Mouse (Mus musculus): ENCODE measurements around the gene Ppia. TPM values are rescaled to one million over a fixed set of nuclear protein-coding genes. Genes with fewer than 3 reads are reported as not detected.
"Not testable (repeated sequence)": the region's sequence is repeated elsewhere in the genome, so short reads cannot be mapped to it uniquely, and the experiment has no call there.

Gene Ppia
- polyA plus RNA-seq, 2 experiments from 2014 or later: 2,979 to 3,385 TPM

GRCm38 (mm10) chr11:6443102-6443501 is 27.9 kb downstream of the Ppia start:
- no peak for ATAC-seq

GRCm38 (mm10) chr11:6443727-6444076 is 28.5 kb downstream of the Ppia start:
- no peak for ATAC-seq

GRCm38 (mm10) chr11:6444077-6444853 is 29.0 kb downstream of the Ppia start, which contains the start of gene H2afv:
H2afv (minus strand) TSS chr11:6444443.
- peak; percentile 96 for ATAC-seq

- ATAC-seq: no peak
Measured at GRCm38 (mm10) chr11:6445441-6445840, 30.2 kb downstream of the Ppia start.

GRCm38 (mm10) chr11:6445951-6446350 is 30.7 kb downstream of the Ppia start:
- ATAC-seq: no peak

GRCm38 (mm10) chr11:6447493-6447892 is 32.2 kb downstream of the Ppia start:
- ATAC-seq: no peak

GRCm38 (mm10) chr11:6448155-6448554 is 32.9 kb downstream of the Ppia start:
- not testable (repeated sequence) for ATAC-seq

GRCm38 (mm10) chr11:6456083-6456482 is 40.8 kb downstream of the Ppia start:
- ATAC-seq: no peak

GRCm38 (mm10) chr11:6463159-6463837 is 48.1 kb downstream of the Ppia start:
- ATAC-seq: no peak

- peak; percentile 84 for ATAC-seq
Measured at GRCm38 (mm10) chr11:6465122-6465521, 49.9 kb downstream of the Ppia start.

- no peak for ATAC-seq
Measured at GRCm38 (mm10) chr11:6468541-6468940, 53.3 kb downstream of the Ppia start.

Other genes starting within 250 kb of the Ppia start
- not detected for gene A730071L15Rik, start 215.4 kb upstream of the Ppia start, polyA plus RNA-seq (2017; shearing (Covaris generic))
- 10 to 100 TPM; 28.9 to 32.6 TPM for gene Nudcd3, start 215.0 kb upstream of the Ppia start, polyA plus RNA-seq (2017; shearing (Covaris generic))
- gene Npc1l1, start 185.3 kb upstream of the Ppia start, polyA plus RNA-seq (2017; shearing (Covaris generic)): not detected
- gene Ddx56, start 147.7 kb upstream of the Ppia start, polyA plus RNA-seq (2017; shearing (Covaris generic)): 10 to 100 TPM; 81.0 to 91.5 TPM
- 10 to 100 TPM; 67.7 to 68.5 TPM for gene Tmed4, start 140.6 kb upstream of the Ppia start, polyA plus RNA-seq (2017; shearing (Covaris generic))
- gene Ogdh, start 123.8 kb upstream of the Ppia start, polyA plus RNA-seq (2017; shearing (Covaris generic)): 100 to 1,000 TPM; 121 to 141 TPM
- 10 to 100 TPM; 42.3 to 51.7 TPM for gene Zmiz2, start 26.4 kb upstream of the Ppia start, polyA plus RNA-seq (2017; shearing (Covaris generic))
- gene H2afv, start 29.0 kb downstream of the Ppia start, polyA plus RNA-seq (2017; shearing (Covaris generic)): 100 to 1,000 TPM; 207 to 221 TPM
- gene Purb, start 60.5 kb downstream of the Ppia start, polyA plus RNA-seq (2017; shearing (Covaris generic)): 10 to 100 TPM; 20.4 to 21.9 TPM
- gene Myo1g, start 105.5 kb downstream of the Ppia start, polyA plus RNA-seq (2017; shearing (Covaris generic)): 100 to 1,000 TPM; 138 to 145 TPM
- gene Ccm2, start 131.4 kb downstream of the Ppia start, polyA plus RNA-seq (2017; shearing (Covaris generic)): 100 to 1,000 TPM; 136 TPM
- gene Nacad, start 190.6 kb downstream of the Ppia start, polyA plus RNA-seq (2017; shearing (Covaris generic)): not detected
- 10 to 100 TPM; 21.6 to 33.6 TPM for gene Tbrg4, start 210.6 kb downstream of the Ppia start, polyA plus RNA-seq (2017; shearing (Covaris generic))
- gene Wap, start 223.2 kb downstream of the Ppia start, polyA plus RNA-seq (2017; shearing (Covaris generic)): not detected
- gene Ramp3, start 243.1 kb downstream of the Ppia start, polyA plus RNA-seq (2017; shearing (Covaris generic)): 1 to 10 TPM; 8.0 to 8.6 TPM

Measured in activated CD4-positive, CD25-positive, alpha-beta regulatory T cell, adult 4 months (primary cell).